Mouse (Mus musculus): Measurements from ENCODE around the gene Gdf15. TPM values are rescaled to one million over a fixed set of nuclear protein-coding genes. Genes with fewer than 3 reads are reported as not detected.

The Gdf15 gene
- polyA plus RNA-seq, 1 experiment from 2014 or later, result 0.15 TPM

GRCm38 (mm10) chr8:70630532-70631381 lies 1.5 kb downstream of the Gdf15 start:
- Histone ChIP-seq H3K27me3 (ENCODE audit: control insufficient read depth, insufficient read depth, low read length) (peaks cover 11% of the 10 kb centered on the region), H3K4me2 (ENCODE audit: low read depth, severe bottlenecking) (peak overlapping the region; percentile 61; the same call in 1 of the 2 replicates), H3K4me1 (ENCODE audit: control insufficient read depth, insufficient read depth, low read length) (peaks cover 9% of the 10 kb centered on the region; the same call in 1 of the 2 replicates), H3K27ac (replicated peaks; ENCODE audit: low read depth, low read length) (no peak overlapping the region), H3K9ac (ENCODE audit: low read length) (no peak overlapping the region), H3K9me3 (ENCODE audit: control insufficient read depth, low read length) (no peaks in the 10 kb centered on the region), H3K4me3 (ENCODE audit: low read depth, low read length) (no peak overlapping the region), H3K36me3 (ENCODE audit: control insufficient read depth, insufficient read depth, low read length) (no peaks in the 10 kb centered on the region)
- peak; percentile 54 for DNase-seq (ENCODE audit: low spot score)
- WGBS, result 11% methylated on average over 22 of the region's 22 CpGs
- peak; percentile 52 for ATAC-seq (ENCODE audit: insufficient number of reproducible peaks, low FRiP score, low TSS enrichment, low read depth)

GRCm38 (mm10) chr8:70629574-70630531 lies 2.4 kb downstream of the Gdf15 start:
- Histone ChIP-seq H3K36me3 (ENCODE audit: control insufficient read depth, insufficient read depth, low read length) (no peaks in the 10 kb centered on the region), H3K27me3 (ENCODE audit: control insufficient read depth, insufficient read depth, low read length) (peaks cover 11% of the 10 kb centered on the region), H3K27ac (replicated peaks; ENCODE audit: low read depth, low read length) (0 out of 2 replicates have a peak overlapping the region, but pooled peaks have one; percentile 14), H3K4me2 (ENCODE audit: low read depth, severe bottlenecking) (peak overlapping the region; percentile 61), H3K9me3 (ENCODE audit: control insufficient read depth, low read length) (no peaks in the 10 kb centered on the region), H3K4me1 (ENCODE audit: control insufficient read depth, insufficient read depth, low read length) (peaks cover 9% of the 10 kb centered on the region; the same call in 1 of the 2 replicates), H3K9ac (ENCODE audit: low read length) (peak overlapping the region; percentile 49), H3K4me3 (ENCODE audit: low read depth, low read length) (peak overlapping the region; percentile 40)
- DNase-seq (ENCODE audit: low spot score), result peak; percentile 94
- under 1% methylated on average over 60 of the region's 60 CpGs for WGBS
- ATAC-seq (ENCODE audit: insufficient number of reproducible peaks, low FRiP score, low TSS enrichment, low read depth), result peak; percentile 84

- H3K36me3 ChIP-seq (ENCODE audit: control insufficient read depth, insufficient read depth, low read length), result no peaks in the 10 kb centered on the region
- H3K9ac ChIP-seq (ENCODE audit: low read length), result peak overlapping the region; percentile 49; the same call in 1 of the 2 replicates
- H3K4me1 ChIP-seq (ENCODE audit: control insufficient read depth, insufficient read depth, low read length), result peaks cover 9% of the 10 kb centered on the region; the same call in 1 of the 2 replicates
- WGBS, result 56% methylated on average over 7 of the region's 7 CpGs
- H3K27ac ChIP-seq (replicated peaks; ENCODE audit: low read depth, low read length), result no peak overlapping the region
- peak overlapping the region; percentile 40; the same call in 1 of the 2 replicates for H3K4me3 ChIP-seq (ENCODE audit: low read depth, low read length)
- ATAC-seq (ENCODE audit: insufficient number of reproducible peaks, low FRiP score, low TSS enrichment, low read depth) (no peak), DNase-seq (ENCODE audit: low spot score) (no peak)
- peaks cover 11% of the 10 kb centered on the region for H3K27me3 ChIP-seq (ENCODE audit: control insufficient read depth, insufficient read depth, low read length)
- no peaks in the 10 kb centered on the region for H3K9me3 ChIP-seq (ENCODE audit: control insufficient read depth, low read length)
- H3K4me2 ChIP-seq (ENCODE audit: low read depth, severe bottlenecking), result peak overlapping the region; percentile 61
Observed at GRCm38 (mm10) chr8:70628986-70629490, 3.2 kb downstream of the Gdf15 start.

- ATAC-seq (ENCODE audit: insufficient number of reproducible peaks, low FRiP score, low TSS enrichment, low read depth) (no peak), DNase-seq (ENCODE audit: low spot score) (no peak)
- WGBS, result 90% methylated on average over 5 of the region's 5 CpGs
- H3K4me1 ChIP-seq (ENCODE audit: control insufficient read depth, insufficient read depth, low read length), result peaks cover 9% of the 10 kb centered on the region; the same call in 1 of the 2 replicates
- peaks cover 8% of the 10 kb centered on the region for H3K27me3 ChIP-seq (ENCODE audit: control insufficient read depth, insufficient read depth, low read length)
- H3K9ac ChIP-seq (ENCODE audit: low read length), result no peak overlapping the region
- H3K4me3 ChIP-seq (ENCODE audit: low read depth, low read length), result no peak overlapping the region
- no peak overlapping the region for H3K4me2 ChIP-seq (ENCODE audit: low read depth, severe bottlenecking)
- no peak overlapping the region for H3K27ac ChIP-seq (replicated peaks; ENCODE audit: low read depth, low read length)
- no peaks in the 10 kb centered on the region for H3K36me3 ChIP-seq (ENCODE audit: control insufficient read depth, insufficient read depth, low read length)
- no peaks in the 10 kb centered on the region for H3K9me3 ChIP-seq (ENCODE audit: control insufficient read depth, low read length)
Observed at GRCm38 (mm10) chr8:70627041-70627440, 5.2 kb downstream of the Gdf15 start.

- 27% methylated on average over 5 of the region's 5 CpGs for WGBS
- no peak overlapping the region for H3K4me2 ChIP-seq (ENCODE audit: low read depth, severe bottlenecking)
- H3K4me3 ChIP-seq (ENCODE audit: low read depth, low read length), result no peak overlapping the region
- no peak for ATAC-seq (ENCODE audit: insufficient number of reproducible peaks, low FRiP score, low TSS enrichment, low read depth)
- no peaks in the 10 kb centered on the region for H3K36me3 ChIP-seq (ENCODE audit: control insufficient read depth, insufficient read depth, low read length)
- DNase-seq (ENCODE audit: low spot score), result peak; percentile 85
- no peaks in the 10 kb centered on the region for H3K27me3 ChIP-seq (ENCODE audit: control insufficient read depth, insufficient read depth, low read length)
- H3K27ac ChIP-seq (replicated peaks; ENCODE audit: low read depth, low read length), result no peak overlapping the region
- peaks cover 9% of the 10 kb centered on the region; the same call in 1 of the 2 replicates for H3K4me1 ChIP-seq (ENCODE audit: control insufficient read depth, insufficient read depth, low read length)
- H3K9me3 ChIP-seq (ENCODE audit: control insufficient read depth, low read length), result no peaks in the 10 kb centered on the region
- no peak overlapping the region for H3K9ac ChIP-seq (ENCODE audit: low read length)
Observed at GRCm38 (mm10) chr8:70625104-70625503, 7.2 kb downstream of the Gdf15 start.

- Histone ChIP-seq H3K27me3 (ENCODE audit: control insufficient read depth, insufficient read depth, low read length) (no peaks in the 10 kb centered on the region), H3K27ac (replicated peaks; ENCODE audit: low read depth, low read length) (no peak overlapping the region), H3K9ac (ENCODE audit: low read length) (no peak overlapping the region), H3K36me3 (ENCODE audit: control insufficient read depth, insufficient read depth, low read length) (no peaks in the 10 kb centered on the region), H3K4me1 (ENCODE audit: control insufficient read depth, insufficient read depth, low read length) (peaks cover 3% of the 10 kb centered on the region; the same call in 1 of the 2 replicates), H3K9me3 (ENCODE audit: control insufficient read depth, low read length) (no peaks in the 10 kb centered on the region), H3K4me3 (ENCODE audit: low read depth, low read length) (no peak overlapping the region), H3K4me2 (ENCODE audit: low read depth, severe bottlenecking) (no peak overlapping the region)
- WGBS, result 67% methylated on average over 3 of the region's 3 CpGs
- DNase-seq (ENCODE audit: low spot score) (no peak), ATAC-seq (ENCODE audit: insufficient number of reproducible peaks, low FRiP score, low TSS enrichment, low read depth) (no peak)
Observed at GRCm38 (mm10) chr8:70622220-70622619, 10.0 kb downstream of the Gdf15 start.

- Histone ChIP-seq H3K4me2 (ENCODE audit: low read depth, severe bottlenecking) (no peak overlapping the region), H3K4me1 (ENCODE audit: control insufficient read depth, insufficient read depth, low read length) (peaks cover 3% of the 10 kb centered on the region; the same call in 1 of the 2 replicates), H3K9me3 (ENCODE audit: control insufficient read depth, low read length) (no peaks in the 10 kb centered on the region), H3K36me3 (ENCODE audit: control insufficient read depth, insufficient read depth, low read length) (no peaks in the 10 kb centered on the region), H3K27me3 (ENCODE audit: control insufficient read depth, insufficient read depth, low read length) (no peaks in the 10 kb centered on the region), H3K4me3 (ENCODE audit: low read depth, low read length) (no peak overlapping the region), H3K9ac (ENCODE audit: low read length) (no peak overlapping the region), H3K27ac (replicated peaks; ENCODE audit: low read depth, low read length) (no peak overlapping the region)
- 39% methylated on average over 9 of the region's 9 CpGs for WGBS
- no peak; the same call in 1 of the 2 replicates for ATAC-seq (ENCODE audit: insufficient number of reproducible peaks, low FRiP score, low TSS enrichment, low read depth)
- DNase-seq (ENCODE audit: low spot score), result no peak
Observed at GRCm38 (mm10) chr8:70618888-70619334, 13.3 kb downstream of the Gdf15 start.

GRCm38 (mm10) chr8:70617985-70618384 lies 14.3 kb downstream of the Gdf15 start:
- H3K9me3 ChIP-seq (ENCODE audit: control insufficient read depth, low read length), result no peaks in the 10 kb centered on the region
- H3K36me3 ChIP-seq (ENCODE audit: control insufficient read depth, insufficient read depth, low read length), result no peaks in the 10 kb centered on the region
- H3K9ac ChIP-seq (ENCODE audit: low read length), result no peak overlapping the region
- no peak for DNase-seq (ENCODE audit: low spot score)
- no peaks in the 10 kb centered on the region for H3K27me3 ChIP-seq (ENCODE audit: control insufficient read depth, insufficient read depth, low read length)
- H3K4me3 ChIP-seq (ENCODE audit: low read depth, low read length), result no peak overlapping the region
- ATAC-seq (ENCODE audit: insufficient number of reproducible peaks, low FRiP score, low TSS enrichment, low read depth), result no peak
- 0 out of 2 replicates have a peak overlapping the region, but pooled peaks have one; percentile 13 for H3K4me2 ChIP-seq (ENCODE audit: low read depth, severe bottlenecking)
- no peak overlapping the region for H3K27ac ChIP-seq (replicated peaks; ENCODE audit: low read depth, low read length)
- H3K4me1 ChIP-seq (ENCODE audit: control insufficient read depth, insufficient read depth, low read length), result peaks cover 3% of the 10 kb centered on the region; the same call in 1 of the 2 replicates
- WGBS, result 75% methylated on average over 11 of the region's 11 CpGs

All from limb, embryonic 11.5 days (tissue).